Mouse (Mus musculus) kidney, postnatal 36 days (tissue): ENCODE results near the gene Srebf2.
A peak's percentile ranks its signal among the peaks of the same experiment; 100 is the strongest.
"Not testable (repeated sequence)": the region's sequence is repeated elsewhere in the genome, so short reads cannot be mapped to it uniquely, and the experiment has no call there.

ENCODE experiments used
- DNase-seq, 2 experiments: peaks; one replicate each; pipeline ENCODE4 v3.0.0; 2021 to 2022; ENCODE audit warnings: mixed read lengths in 2 of 2

Gene Srebf2

DNA sequence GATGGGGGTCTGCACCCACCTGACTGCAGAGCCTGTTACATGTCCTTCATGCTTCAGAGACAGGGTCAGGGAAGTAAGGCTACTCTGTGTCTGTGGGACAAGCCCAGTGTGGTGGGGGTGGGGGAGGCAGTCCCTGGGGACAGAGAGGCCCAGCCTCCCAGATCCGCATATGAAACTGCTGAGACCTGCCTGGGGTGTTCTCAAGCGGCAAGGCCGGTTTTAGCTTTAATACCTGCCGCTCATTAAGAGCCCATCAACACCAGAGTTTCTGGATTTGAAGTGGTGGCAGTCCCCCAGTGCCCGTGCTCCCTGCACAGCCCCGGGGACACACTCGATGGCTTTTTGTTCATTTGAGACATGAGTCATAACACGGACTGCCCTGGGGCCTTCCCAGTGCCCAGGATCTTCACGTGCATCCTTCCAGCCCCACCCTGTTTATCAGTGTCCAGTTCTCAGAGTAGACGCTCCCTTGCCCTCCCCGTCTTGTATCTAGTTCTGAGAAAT lies 82.6 kb downstream of the Srebf2 start:
- DNase-seq = no peak

DNA sequence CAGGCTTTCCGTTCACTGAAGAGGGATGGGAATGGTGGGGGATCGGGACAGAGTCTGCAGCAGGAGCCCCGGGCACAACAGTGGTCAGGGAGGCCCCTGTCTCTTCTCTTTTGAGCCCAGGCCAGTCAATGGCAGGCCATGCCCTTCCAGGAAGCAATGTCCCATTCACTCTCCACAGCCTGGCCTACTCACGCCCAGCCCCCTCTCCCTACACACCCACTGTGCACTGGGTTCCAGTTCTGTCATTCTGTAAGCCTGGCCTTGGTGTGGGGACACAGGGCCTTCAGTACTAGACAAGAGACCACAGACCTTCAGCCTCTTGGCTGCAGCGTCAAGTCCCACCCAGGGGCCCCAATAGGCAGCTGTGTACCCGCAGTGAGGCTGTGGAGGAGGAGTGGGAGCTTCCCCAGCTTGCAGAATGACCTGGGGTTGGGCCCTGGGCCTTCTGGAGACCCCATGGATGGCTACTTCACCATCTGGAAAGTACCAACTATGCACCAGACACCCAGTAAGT lies 83.2 kb downstream of the Srebf2 start:
- no peak for DNase-seq

DNA sequence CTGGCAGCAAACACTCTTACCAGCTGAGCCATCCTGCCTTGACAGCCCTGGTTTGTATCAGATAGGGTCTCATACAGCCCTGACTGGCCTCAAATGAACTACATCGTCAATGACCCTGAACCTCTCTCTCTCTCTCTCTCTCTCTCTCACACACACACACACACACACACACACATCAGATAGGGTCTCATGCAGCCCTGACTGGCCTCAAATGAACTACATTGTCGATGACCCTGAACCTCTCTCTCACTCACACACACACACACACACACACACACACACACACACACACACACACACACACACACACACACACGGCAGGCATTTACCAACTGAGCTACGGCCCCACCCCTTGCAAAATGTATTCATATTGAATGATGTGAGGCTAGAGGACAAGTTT lies 84.1 kb downstream of the Srebf2 start:
- no peak for DNase-seq

DNA sequence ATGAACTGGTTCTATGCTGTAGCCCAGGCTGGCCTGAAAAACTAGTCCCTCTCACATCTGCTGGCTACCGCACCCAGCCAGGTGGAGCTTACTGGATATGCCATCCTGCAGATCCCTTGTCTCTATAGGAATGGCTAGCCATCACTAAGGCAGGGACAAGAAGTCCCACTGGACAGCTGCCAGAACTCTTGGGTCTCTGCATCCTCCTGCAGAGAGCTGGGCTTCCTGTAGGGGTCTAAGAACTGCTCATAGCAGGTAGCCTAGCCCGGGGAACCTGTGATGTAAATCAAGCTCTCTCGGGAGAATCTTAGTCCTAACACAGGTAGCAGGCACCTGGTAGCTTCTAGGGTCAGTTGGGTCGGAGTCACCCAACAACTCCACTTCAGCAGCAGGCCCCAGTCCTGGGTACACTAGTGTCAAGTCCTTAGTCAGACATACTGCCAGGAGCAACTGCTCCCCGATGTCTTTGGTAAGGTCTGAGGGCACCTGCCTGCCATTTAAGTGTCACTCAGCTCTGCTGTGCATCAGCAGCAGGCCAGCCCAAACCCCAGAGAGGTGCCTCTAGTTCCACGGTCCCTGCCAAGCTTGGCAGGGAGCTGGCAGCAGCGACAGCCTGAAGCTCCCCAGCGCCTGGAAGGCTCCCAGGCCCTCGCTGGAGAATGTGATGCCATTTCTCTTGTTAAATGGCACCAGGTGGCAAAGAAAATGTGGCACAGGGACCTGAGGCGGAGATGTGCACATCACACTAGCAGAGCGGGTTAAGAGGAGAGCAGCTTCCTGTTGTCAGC lies 84.8 kb downstream of the Srebf2 start:
- DNase-seq = no peak

DNA sequence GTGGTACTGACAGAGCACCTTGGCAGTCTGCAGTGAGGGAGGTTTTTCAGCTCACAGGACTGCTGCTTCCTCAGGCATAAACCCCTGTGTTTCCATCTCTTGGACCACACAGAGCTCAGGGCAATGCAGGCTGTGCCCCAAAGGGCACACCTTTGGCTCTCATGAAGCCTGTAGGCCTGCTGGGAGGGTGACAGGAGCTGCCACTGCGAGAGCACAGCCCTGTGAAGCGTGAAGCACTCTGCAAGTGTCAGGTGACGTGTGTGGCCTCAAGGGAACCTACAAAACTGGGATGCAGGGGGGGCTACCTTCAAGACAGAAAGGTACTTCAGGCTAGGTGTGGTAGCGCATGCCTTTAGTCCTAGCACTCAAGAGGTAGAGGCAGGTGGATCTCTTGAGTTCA lies 85.7 kb downstream of the Srebf2 start:
- no peak for DNase-seq

DNA sequence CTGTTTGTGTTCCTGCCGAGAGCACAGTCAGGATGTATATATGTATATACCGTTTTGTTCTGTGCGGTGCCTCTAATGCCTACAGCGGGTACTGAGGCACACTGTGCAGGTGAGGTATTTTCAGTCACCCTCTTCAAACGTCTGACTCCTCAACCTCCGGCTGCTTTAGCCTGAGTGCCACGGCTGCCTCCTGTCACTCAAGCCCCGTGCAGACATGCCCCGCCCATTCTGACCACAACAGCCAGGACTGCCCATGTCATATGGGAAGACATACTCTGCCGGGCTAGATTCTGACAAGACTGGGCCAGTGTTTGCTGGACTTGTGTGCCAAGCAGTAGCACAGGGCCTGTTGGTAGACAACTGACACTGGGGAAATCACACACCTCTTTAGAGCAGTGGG lies 88.7 kb downstream of the Srebf2 start:
- no peak for DNase-seq

DNA sequence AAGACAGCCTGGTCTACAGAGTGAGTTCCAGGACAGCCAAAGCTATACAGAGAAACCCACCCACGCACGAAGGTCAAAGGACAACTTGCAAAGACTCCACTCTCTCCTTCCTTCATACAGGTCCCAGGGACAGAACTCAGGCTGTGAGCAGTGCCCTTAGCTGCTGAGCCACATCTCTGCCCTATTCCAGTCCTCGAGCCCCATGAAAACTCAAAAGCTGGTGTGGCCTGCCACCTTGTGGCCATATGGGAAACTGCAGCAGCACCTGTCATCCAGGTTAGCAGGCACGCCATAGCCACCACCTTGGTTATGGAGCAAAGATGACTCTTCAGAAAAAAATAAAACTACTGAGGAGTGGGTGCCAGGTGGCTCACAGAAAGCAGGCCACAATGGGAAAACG lies 89.6 kb downstream of the Srebf2 start:
- peak; percentile 78 to 91 for DNase-seq

DNA sequence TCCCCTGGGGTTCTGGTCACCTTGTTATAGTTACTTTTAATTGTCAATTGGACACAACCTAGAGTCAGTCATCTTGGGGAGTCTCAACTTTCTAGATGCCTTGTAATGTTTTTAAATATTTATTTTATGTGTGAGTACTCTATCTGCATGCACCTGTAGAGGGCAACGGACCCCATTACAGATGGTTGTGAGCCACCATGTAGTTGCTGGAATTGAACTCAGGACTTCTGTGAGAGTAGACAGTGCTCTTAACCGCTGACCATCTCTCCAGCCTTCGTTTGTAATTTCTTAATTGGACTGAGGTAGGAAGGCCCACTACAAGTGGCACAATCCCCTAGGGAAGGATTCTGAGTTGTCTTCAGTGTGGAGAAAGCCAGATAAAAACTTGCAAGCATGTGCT lies 96.3 kb downstream of the Srebf2 start:
- no peak for DNase-seq

DNA sequence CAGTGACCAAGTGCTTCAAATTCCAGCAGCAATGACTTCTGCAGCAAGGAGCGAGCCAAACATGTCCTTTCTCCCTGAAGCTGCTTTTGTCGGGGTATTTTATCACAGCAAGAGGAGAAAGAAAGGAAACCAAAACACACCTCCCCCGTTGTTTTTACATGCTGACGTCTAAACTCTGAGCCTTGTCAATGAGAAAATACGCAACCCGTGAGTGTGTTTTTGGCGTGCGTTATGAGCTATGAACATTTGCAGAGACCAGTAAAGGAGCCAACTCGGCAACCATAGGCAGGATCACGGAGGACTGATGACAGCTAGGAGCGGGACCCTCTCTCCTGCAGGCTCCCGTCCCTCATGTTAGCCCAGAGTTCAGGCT lies 96.7 kb downstream of the Srebf2 start:
- no peak for DNase-seq

DNA sequence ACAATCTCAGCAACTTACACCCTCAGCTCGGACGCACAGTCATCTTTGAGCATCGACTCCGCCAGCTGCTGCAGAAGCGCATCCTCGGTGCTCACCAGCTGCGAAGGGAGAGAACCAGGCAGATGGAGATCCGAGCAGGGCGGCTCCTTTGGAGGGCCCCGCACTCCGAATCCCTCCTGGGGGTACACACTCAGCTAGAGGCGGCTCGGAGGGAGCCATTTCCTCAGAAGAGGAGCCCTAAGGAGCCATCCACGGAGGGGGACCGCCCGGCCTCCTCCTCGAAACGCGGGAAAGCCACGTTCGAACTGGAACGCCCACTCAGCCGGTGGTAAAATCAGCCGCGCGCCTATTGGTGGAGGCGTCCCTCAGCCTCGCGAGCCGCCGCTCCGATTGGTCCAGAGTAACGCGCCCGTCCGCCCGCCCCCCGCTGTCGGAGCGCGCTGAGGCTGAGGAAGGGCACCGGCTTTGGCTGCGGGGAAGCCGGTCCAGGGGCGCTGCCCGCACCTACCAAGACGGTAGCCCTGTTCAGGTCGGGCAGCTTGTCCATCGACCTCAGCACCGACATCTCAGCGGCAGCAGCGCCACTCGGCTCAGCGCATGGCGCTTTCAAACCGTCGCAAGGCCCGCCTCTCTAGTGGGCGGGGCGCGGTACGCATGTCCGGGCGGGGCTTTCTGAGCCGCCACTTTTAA lies 97.3 kb downstream of the Srebf2 start, which contains the start of gene Cenpm:
Gene Cenpm (minus strand): TSS at position 634 of the 690 bp plus-strand sequence.
- peak; percentile 91 to 97 for DNase-seq

DNA sequence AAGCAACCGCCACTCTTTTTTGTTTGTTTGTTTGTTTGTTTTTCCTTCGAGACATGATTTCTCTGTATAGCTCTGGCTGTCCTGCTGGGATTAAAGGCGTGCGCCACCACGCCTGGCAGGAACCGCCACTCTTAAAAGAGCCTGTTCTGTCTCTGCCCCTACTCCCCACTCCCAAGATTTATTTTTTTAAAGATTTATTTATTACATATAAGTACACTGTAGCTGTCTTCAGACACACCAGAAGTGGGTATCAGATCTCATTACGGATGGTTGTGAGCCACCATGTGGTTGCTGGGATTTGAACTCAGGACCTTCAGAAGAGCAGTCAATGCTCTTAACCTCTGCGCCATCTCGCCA lies 97.8 kb downstream of the Srebf2 start:
- not testable (repeated sequence) for DNase-seq

DNA sequence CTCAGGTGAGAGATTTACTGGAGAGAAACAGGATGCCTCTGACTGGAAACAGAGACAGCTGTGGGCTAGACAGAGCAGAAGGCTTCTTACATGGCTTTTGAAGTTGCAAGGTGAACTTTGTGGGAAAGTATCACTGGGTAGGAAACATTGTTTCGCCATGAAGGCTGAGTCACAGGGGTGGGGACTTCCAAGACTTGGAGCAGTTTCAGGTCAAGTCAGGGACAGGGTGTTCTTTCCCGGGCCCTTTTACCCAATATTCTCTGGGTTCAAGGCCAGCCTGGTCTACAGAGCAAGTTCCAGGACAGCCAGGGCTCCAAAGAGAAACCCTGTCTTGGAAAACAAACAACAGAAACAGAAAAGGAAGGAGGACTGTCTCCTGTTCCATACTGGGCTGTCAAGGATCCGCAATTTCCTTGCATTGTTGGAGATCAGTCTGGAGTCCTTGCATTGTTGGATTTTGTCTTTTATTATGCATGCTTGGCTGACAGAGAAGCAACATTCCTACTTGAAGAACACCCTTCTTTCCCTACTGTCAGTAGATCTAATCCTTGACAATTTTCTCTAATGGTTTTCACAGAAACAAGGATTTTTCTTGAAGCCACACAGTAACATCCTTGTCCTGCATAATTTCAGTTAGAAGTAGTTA lies 100.3 kb downstream of the Srebf2 start:
- DNase-seq = no peak

DNA sequence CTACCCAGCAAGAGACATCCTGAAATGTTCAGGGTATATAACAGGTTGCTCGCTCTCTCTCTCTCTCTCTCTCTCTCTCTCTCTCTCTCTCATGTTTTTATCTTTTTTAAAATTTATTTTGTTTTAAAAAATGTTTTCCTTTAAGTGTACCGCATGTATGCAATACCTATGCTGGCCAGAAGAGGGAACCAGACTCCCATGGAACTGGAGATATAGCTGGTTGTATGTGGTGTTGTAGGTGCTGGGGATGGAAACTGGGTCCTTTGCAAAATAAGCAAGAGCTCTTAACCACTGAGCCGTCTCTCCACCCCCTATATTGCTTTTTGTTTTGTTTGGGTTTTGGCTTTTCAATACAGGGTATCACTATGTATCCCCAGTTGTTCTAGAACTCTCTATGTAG lies 104.6 kb downstream of the Srebf2 start:
- DNase-seq = no peak

DNA sequence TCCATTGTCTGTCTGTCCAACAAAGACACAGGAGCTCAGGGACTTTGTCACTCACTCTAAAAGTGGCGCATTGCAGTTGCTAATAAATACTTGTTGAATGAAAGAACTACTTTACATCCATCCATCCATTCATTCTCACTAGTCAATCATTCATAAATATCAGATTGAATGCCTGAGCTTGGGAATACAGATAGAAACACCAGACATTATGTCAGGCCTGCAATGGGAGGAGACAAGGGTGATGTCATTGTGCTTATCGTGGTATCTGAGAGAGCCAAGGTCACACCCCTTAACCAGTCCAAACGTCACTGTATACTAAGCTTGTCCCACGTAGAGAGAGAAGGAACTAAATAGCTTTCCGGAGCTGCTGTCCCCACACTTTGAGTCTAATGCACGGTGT lies 105.1 kb downstream of the Srebf2 start, which contains the start of gene 1500009C09Rik:
Gene 1500009C09Rik (plus strand): TSS at position 301 of the 400 bp plus-strand sequence.
- no peak for DNase-seq
